Mouse (Mus musculus) liver, embryonic 14 days (tissue): ENCODE measurements around the gene Cabp1. TPM values are rescaled to one million over a fixed set of nuclear protein-coding genes. Genes with fewer than 3 reads are reported as not detected.

Source experiments
- polyA plus RNA-seq: library from polyadenylated mRNA; depleted of rRNA; stranded (reverse); fragments of >200 nt; gene quantifications from 2 replicates; pipeline ENCODE4 v1.2.3, GENCODE M21; 2012; rRNA removed

Cabp1 gene
- 0.29 and 0.33 TPM in 2 replicates for polyA plus RNA-seq

GRCm38 (mm10) chr5:115193669-115194625 lies at the start of gene Cabp1:
Cabp1 (minus strand) TSS chr5:115194381.

GRCm38 (mm10) chr5:115235786-115236263 lies 41.6 kb upstream of the Cabp1 start, which contains the start of gene Pop5:
Pop5 (plus strand) TSS chr5:115235836.

GRCm38 (mm10) chr5:115158040-115158983 lies 35.9 kb downstream of the Cabp1 start, which contains the start of gene Mlec:
Mlec (minus strand) TSS chr5:115158179.

GRCm38 (mm10) chr5:115134234-115135165 lies 59.7 kb downstream of the Cabp1 start, which contains the start of gene Unc119b:
Unc119b (minus strand) TSS chr5:115134975.

GRCm38 (mm10) chr5:115118961-115119570 lies 75.1 kb downstream of the Cabp1 start, which contains the start of gene Acads:
Acads (minus strand) TSS chr5:115119346.

Other genes with a start within 250 kb of the Cabp1 start
- 0.89 and 1.2 TPM in 2 replicates for gene Hnf1a, start 223.3 kb downstream of the Cabp1 start, polyA plus RNA-seq
- gene Sppl3, start 183.2 kb downstream of the Cabp1 start, polyA plus RNA-seq, result 14.6 and 17.8 TPM in 2 replicates
- not detected in 2 replicates for gene Gm10401, start 96.1 kb downstream of the Cabp1 start, polyA plus RNA-seq
- 23.6 and 27.1 TPM in 2 replicates for gene Acads, start 75.0 kb downstream of the Cabp1 start, polyA plus RNA-seq
- 5.9 and 7.3 TPM in 2 replicates for gene Unc119b, start 59.4 kb downstream of the Cabp1 start, polyA plus RNA-seq
- gene Mlec, start 36.2 kb downstream of the Cabp1 start, polyA plus RNA-seq, result 38.4 and 41.2 TPM in 2 replicates
- 51.9 and 54.7 TPM in 2 replicates for gene Pop5, start 41.5 kb upstream of the Cabp1 start, polyA plus RNA-seq
- 81.8 and 101 TPM in 2 replicates for gene Rnf10, start 78.5 kb upstream of the Cabp1 start, polyA plus RNA-seq
- 9.7 and 11.4 TPM in 2 replicates for gene Coq5, start 85.3 kb upstream of the Cabp1 start, polyA plus RNA-seq
- gene Dynll1, start 106.6 kb upstream of the Cabp1 start, polyA plus RNA-seq, result 146 and 153 TPM in 2 replicates
- gene Srsf9, start 132.8 kb upstream of the Cabp1 start, polyA plus RNA-seq, result 45.5 and 47.7 TPM in 2 replicates
- 11.6 and 13.2 TPM in 2 replicates for gene Gatc, start 146.8 kb upstream of the Cabp1 start, polyA plus RNA-seq
- gene Triap1, start 146.8 kb upstream of the Cabp1 start, polyA plus RNA-seq, result 16.0 and 19.0 TPM in 2 replicates
- gene Cox6a1, start 154.6 kb upstream of the Cabp1 start, polyA plus RNA-seq, result 656 and 682 TPM in 2 replicates
- 0.84 and 0.89 TPM in 2 replicates for gene Msi1, start 235.2 kb upstream of the Cabp1 start, polyA plus RNA-seq